Mouse (Mus musculus): ENCODE measurements around the gene Pjvk. TPM values are rescaled to one million over a fixed set of nuclear protein-coding genes. Genes with fewer than 3 reads are reported as not detected.

Pjvk gene
- polyA plus RNA-seq, 1 experiment, result 0.08 TPM

- Histone ChIP-seq H3K4me3 (ENCODE audit: insufficient read depth, low read length) (no peak overlapping the region), H3K4me1 (ENCODE audit: control insufficient read depth, insufficient read depth, low read length) (no peaks in the 10 kb centered on the region), H3K27ac (ENCODE audit: insufficient read depth, low read length) (no peak overlapping the region)
- TF ChIP-seq POLR2A (IDR thresholded peaks at IDR 0.05; ENCODE audit: extremely low read depth, insufficient read depth, low read length), result no peak
- TF ChIP-seq CTCF (IDR thresholded peaks at IDR 0.05; ENCODE audit: extremely low read depth, insufficient read depth, low read length), result no peak
These were observed 10.3 kb downstream of the Pjvk start for GRCm38 (mm10) chr2:76658551-76658950.

- no peak overlapping the region for H3K27ac ChIP-seq (ENCODE audit: insufficient read depth, low read length)
- TF ChIP-seq POLR2A (IDR thresholded peaks at IDR 0.05; ENCODE audit: extremely low read depth, insufficient read depth, low read length), result no peak
- TF ChIP-seq CTCF (IDR thresholded peaks at IDR 0.05; ENCODE audit: extremely low read depth, insufficient read depth, low read length), result no peak
- no peaks in the 10 kb centered on the region for H3K4me1 ChIP-seq (ENCODE audit: control insufficient read depth, insufficient read depth, low read length)
- no peak overlapping the region for H3K4me3 ChIP-seq (ENCODE audit: insufficient read depth, low read length)
These were observed 11.1 kb downstream of the Pjvk start for GRCm38 (mm10) chr2:76659419-76659818.

- H3K27ac ChIP-seq (ENCODE audit: insufficient read depth, low read length), result no peak overlapping the region
- no peak overlapping the region for H3K4me3 ChIP-seq (ENCODE audit: insufficient read depth, low read length)
- TF ChIP-seq CTCF (IDR thresholded peaks at IDR 0.05; ENCODE audit: extremely low read depth, insufficient read depth, low read length) (no peak), POLR2A (IDR thresholded peaks at IDR 0.05; ENCODE audit: extremely low read depth, insufficient read depth, low read length) (no peak)
These were observed 17.3 kb downstream of the Pjvk start for GRCm38 (mm10) chr2:76665531-76665930.

GRCm38 (mm10) chr2:76667200-76667599, 18.9 kb downstream of the Pjvk start:
- Histone ChIP-seq H3K4me1 (ENCODE audit: control insufficient read depth, insufficient read depth, low read length) (no peaks in the 10 kb centered on the region), H3K27ac (ENCODE audit: insufficient read depth, low read length) (no peak overlapping the region), H3K4me3 (ENCODE audit: insufficient read depth, low read length) (no peak overlapping the region)
- TF ChIP-seq POLR2A (IDR thresholded peaks at IDR 0.05; ENCODE audit: extremely low read depth, insufficient read depth, low read length), result no peak
- TF ChIP-seq CTCF (IDR thresholded peaks at IDR 0.05; ENCODE audit: extremely low read depth, insufficient read depth, low read length), result no peak

More at GRCm38 (mm10) chr2:76665531-76665930, 17.3 kb downstream of the Pjvk start:
- no peaks in the 10 kb centered on the region for H3K4me1 ChIP-seq (ENCODE audit: control insufficient read depth, insufficient read depth, low read length)

- TF ChIP-seq POLR2A (IDR thresholded peaks at IDR 0.05; ENCODE audit: extremely low read depth, insufficient read depth, low read length) (no peak), CTCF (IDR thresholded peaks at IDR 0.05; ENCODE audit: extremely low read depth, insufficient read depth, low read length) (no peak)
- H3K4me1 ChIP-seq (ENCODE audit: control insufficient read depth, insufficient read depth, low read length), result peaks cover 2% of the 10 kb centered on the region; the same call in 1 of the 2 replicates
- no peak overlapping the region for H3K4me3 ChIP-seq (ENCODE audit: insufficient read depth, low read length)
- no peak overlapping the region for H3K27ac ChIP-seq (ENCODE audit: insufficient read depth, low read length)
These were observed 23.4 kb downstream of the Pjvk start for GRCm38 (mm10) chr2:76671641-76672040.

- H3K4me3 ChIP-seq (ENCODE audit: insufficient read depth, low read length), result peak overlapping the region; percentile 31
- peaks cover 4% of the 10 kb centered on the region; the same call in 1 of the 2 replicates for H3K4me1 ChIP-seq (ENCODE audit: control insufficient read depth, insufficient read depth, low read length)
- no peak overlapping the region for H3K27ac ChIP-seq (ENCODE audit: insufficient read depth, low read length)
- TF ChIP-seq POLR2A (IDR thresholded peaks at IDR 0.05; ENCODE audit: extremely low read depth, insufficient read depth, low read length) (no peak), CTCF (IDR thresholded peaks at IDR 0.05; ENCODE audit: extremely low read depth, insufficient read depth, low read length) (no peak)
These were observed 24.0 kb downstream of the Pjvk start for GRCm38 (mm10) chr2:76672134-76672745.

- TF ChIP-seq POLR2A (IDR thresholded peaks at IDR 0.05; ENCODE audit: extremely low read depth, insufficient read depth, low read length) (peak; percentile 83), CTCF (IDR thresholded peaks at IDR 0.05; ENCODE audit: extremely low read depth, insufficient read depth, low read length) (no peak)
- H3K27ac ChIP-seq (ENCODE audit: insufficient read depth, low read length), result no peak within 1 kb of the TSS
- H3K4me1 ChIP-seq (ENCODE audit: control insufficient read depth, insufficient read depth, low read length), result peaks cover 4% of the 10 kb centered on the region; the same call in 1 of the 2 replicates
- H3K4me3 ChIP-seq (ENCODE audit: insufficient read depth, low read length), result peak within 1 kb of the TSS; percentile 31
These were observed 24.7 kb downstream of the Pjvk start, which contains the start of gene Fkbp7 for GRCm38 (mm10) chr2:76672966-76673392. Fkbp7 (minus strand) TSS chr2:76673116.

GRCm38 (mm10) chr2:76673472-76674081, 25.3 kb downstream of the Pjvk start:
- H3K4me3 ChIP-seq (ENCODE audit: insufficient read depth, low read length), result peak overlapping the region; percentile 31; the same call in 1 of the 2 replicates
- H3K4me1 ChIP-seq (ENCODE audit: control insufficient read depth, insufficient read depth, low read length), result peaks cover 4% of the 10 kb centered on the region; the same call in 1 of the 2 replicates
- TF ChIP-seq CTCF (IDR thresholded peaks at IDR 0.05; ENCODE audit: extremely low read depth, insufficient read depth, low read length) (no peak), POLR2A (IDR thresholded peaks at IDR 0.05; ENCODE audit: extremely low read depth, insufficient read depth, low read length) (no peak)
- H3K27ac ChIP-seq (ENCODE audit: insufficient read depth, low read length), result no peak overlapping the region

GRCm38 (mm10) chr2:76674725-76675427, 26.6 kb downstream of the Pjvk start, which contains the start of gene Plekha3:
Plekha3 (plus strand) TSS chr2:76675281.
- Histone ChIP-seq H3K4me1 (ENCODE audit: control insufficient read depth, insufficient read depth, low read length) (peaks cover 4% of the 10 kb centered on the region; the same call in 1 of the 2 replicates), H3K27ac (ENCODE audit: insufficient read depth, low read length) (peak within 1 kb of the TSS; percentile 51; the same call in 1 of the 2 replicates)
- no peak for TF ChIP-seq CTCF (IDR thresholded peaks at IDR 0.05; ENCODE audit: extremely low read depth, insufficient read depth, low read length)
- peak; percentile 63; the same call in 1 of the 2 replicates for TF ChIP-seq POLR2A (IDR thresholded peaks at IDR 0.05; ENCODE audit: extremely low read depth, insufficient read depth, low read length)

More at GRCm38 (mm10) chr2:76674725-76675427, 26.6 kb downstream of the Pjvk start, which contains the start of gene Plekha3:
- H3K4me3 ChIP-seq (ENCODE audit: insufficient read depth, low read length), result peak within 1 kb of the TSS; percentile 47
